Mouse (Mus musculus): Measurements from ENCODE around the gene Fam196a.

Gene Fam196a

GRCm38 (mm10) chr7:134840066-134840465 is 98.2 kb downstream of the Fam196a start:
- no peak for ATAC-seq (ENCODE audit: low TSS enrichment)

All from frontal cortex, adult (tissue).